ENCODE assay signal across 19 mouse cellular contexts in genomic region chrX:99438803-99439202, GRCm38 (mm10). TPM values are rescaled to one million over a fixed set of nuclear protein-coding genes. Genes with fewer than 3 reads are reported as not detected.
DNase-seq lines count a peak whose midpoint lies in the region; ATAC-seq and TF ChIP-seq lines count a peak whose summit lies in the region.
"Had no signal": no experiment of that assay in that cellular context is flagged by ENCODE, and none has a peak within 500 bp of the region (broad histone marks: within the 10 kb centered on the region; RNA-seq: fewer than 3 reads in every experiment).

No protein-coding gene starts in this region.

- no peaks in the 10 kb centered on the region for H3K4me1 ChIP-seq in hindbrain, postnatal 0 days (ENCODE audit: insufficient read depth, low read length)
- peaks cover 10% of the 10 kb centered on the region for H3K4me1 ChIP-seq in hindbrain, embryonic 12.5 days
- H3K4me1 ChIP-seq in lung, embryonic 14.5 days (ENCODE audit: insufficient read depth): no peaks in the 10 kb centered on the region

- H3K4me2 ChIP-seq in hindbrain, postnatal 0 days (ENCODE audit: low read depth, low read length): no peak overlapping the region
- H3K4me2 ChIP-seq in hindbrain, embryonic 12.5 days (replicated peaks): no peak overlapping the region
- no peak overlapping the region for H3K4me2 ChIP-seq in lung, embryonic 14.5 days
- H3K4me2 ChIP-seq: embryonic facial prominence, embryonic 13.5 days; forebrain, embryonic 15.5 days; heart, embryonic 12.5 days had no signal

- H3K4me3 ChIP-seq in hindbrain, postnatal 0 days (ENCODE audit: low read length): no peak overlapping the region
- H3K4me3 ChIP-seq in hindbrain, embryonic 12.5 days: no peak overlapping the region
- H3K4me3 ChIP-seq in lung, embryonic 14.5 days (ENCODE audit: low read depth, low read length): no peak overlapping the region
- H3K4me3 ChIP-seq: embryonic facial prominence, embryonic 13.5 days; forebrain, embryonic 15.5 days; heart, embryonic 12.5 days had no signal

- ATAC-seq in hindbrain, postnatal 0 days: no peak
- ATAC-seq in hindbrain, embryonic 12.5 days (ENCODE audit: low FRiP score): no peak
- ATAC-seq in lung, embryonic 14.5 days (ENCODE audit: insufficient read depth): no peak
- ATAC-seq: CD4-positive, CD25-positive, alpha-beta regulatory T cell, adult 4 months; forebrain, embryonic 15.5 days; hindbrain, embryonic 16.5 days had no signal

- no peak for TF ChIP-seq POLR2A in brain, embryonic 14.5 days (IDR thresholded peaks at IDR 0.05; ENCODE audit: borderline replicate concordance, extremely low read depth, insufficient read depth, insufficient read length, poor library complexity, severe bottlenecking)

- DNase-seq in cerebellum, postnatal 10 days: peak; percentile 32 to 54
- DNase-seq in cerebellum, adult 11 months: no peak
- DNase-seq in hindbrain, postnatal 0 days (ENCODE audit: low spot score): no peak
- peak; percentile 37 for DNase-seq in lung, embryonic 14.5 days
- DNase-seq in lung, postnatal 36 days: no peak
- peak; percentile 57 for DNase-seq in brain, embryonic 14.5 days (ENCODE audit: low read depth)
- no peak for DNase-seq in cerebellum, postnatal 36 days
- DNase-seq: adrenal gland, postnatal 10 days; B cell, adult 2 months; cerebellum, adult 2 months; gastrocnemius, postnatal 10 days; heart, postnatal 36 days had no signal

- no peak overlapping the region for H3K27ac ChIP-seq in hindbrain, postnatal 0 days
- H3K27ac ChIP-seq in hindbrain, embryonic 12.5 days: no peak overlapping the region
- H3K27ac ChIP-seq in lung, embryonic 14.5 days (ENCODE audit: low read depth): no peak overlapping the region
- H3K27ac ChIP-seq: embryonic facial prominence, embryonic 13.5 days; forebrain, embryonic 15.5 days had no signal

- no peaks in the 10 kb centered on the region for H3K36me3 ChIP-seq in hindbrain, postnatal 0 days (ENCODE audit: insufficient read depth, low read length)
- no peaks in the 10 kb centered on the region for H3K36me3 ChIP-seq in hindbrain, embryonic 12.5 days
- no peaks in the 10 kb centered on the region for H3K36me3 ChIP-seq in lung, embryonic 14.5 days (ENCODE audit: insufficient read depth)
- H3K36me3 ChIP-seq: embryonic facial prominence, embryonic 13.5 days; forebrain, embryonic 15.5 days; G1E; heart, embryonic 12.5 days had no signal

- peak; percentile 30; the same call in 1 of the 2 replicates for TF ChIP-seq CTCF in hindbrain, postnatal 0 days (IDR thresholded peaks at IDR 0.05; ENCODE audit: low read depth)
- peak; percentile 32; the same call in 1 of the 2 replicates for TF ChIP-seq CTCF in lung, embryonic 14.5 days (IDR thresholded peaks at IDR 0.05; ENCODE audit: low read depth)
- no peak for TF ChIP-seq CTCF in brain, embryonic 14.5 days (IDR thresholded peaks at IDR 0.05; ENCODE audit: borderline replicate concordance, extremely low read depth, insufficient read depth, insufficient read length)

- H3K9me3 ChIP-seq in hindbrain, postnatal 0 days (ENCODE audit: low read length): no peaks in the 10 kb centered on the region
- H3K9me3 ChIP-seq in hindbrain, embryonic 12.5 days (replicated peaks): no peaks in the 10 kb centered on the region
- H3K9me3 ChIP-seq in lung, embryonic 14.5 days (ENCODE audit: low read depth, low read length): no peaks in the 10 kb centered on the region
- H3K9me3 ChIP-seq: embryonic facial prominence, embryonic 13.5 days; forebrain, embryonic 15.5 days; G1E; heart, embryonic 12.5 days had no signal

- H3K9ac ChIP-seq in hindbrain, postnatal 0 days (replicated peaks; ENCODE audit: low read length): no peak overlapping the region
- H3K9ac ChIP-seq in hindbrain, embryonic 12.5 days: no peak overlapping the region
- no peak overlapping the region for H3K9ac ChIP-seq in lung, embryonic 14.5 days
- H3K9ac ChIP-seq: embryonic facial prominence, embryonic 13.5 days; forebrain, embryonic 15.5 days; heart, embryonic 12.5 days had no signal

- WGBS in hindbrain, postnatal 0 days: 55% methylated on average over 1 of the region's 1 CpGs
- 81% methylated on average over 1 of the region's 1 CpGs for WGBS in hindbrain, embryonic 12.5 days
- WGBS in lung, embryonic 14.5 days: 73% methylated on average over 1 of the region's 1 CpGs

- H3K27me3 ChIP-seq in hindbrain, postnatal 0 days (ENCODE audit: insufficient read depth, low read length): no peaks in the 10 kb centered on the region
- peaks cover 61% of the 10 kb centered on the region for H3K27me3 ChIP-seq in hindbrain, embryonic 12.5 days
- no peaks in the 10 kb centered on the region for H3K27me3 ChIP-seq in lung, embryonic 14.5 days (ENCODE audit: insufficient read depth, low read length)
- H3K27me3 ChIP-seq: forebrain, embryonic 15.5 days had no signal

RNA-seq across cellular contexts. Expression of gene Pja1, which starts 32.3 kb away (rescaled TPM):
- 194 and 216 TPM in 2 replicates for total RNA-seq in hindbrain, postnatal 0 days (2014; rRNA removed)
- polyA plus RNA-seq in hindbrain, postnatal 0 days (2015; fragmentation: Nextera tagmentation; extraction: Ambion mirVana): 335 and 344 TPM in 2 replicates
- polyA plus RNA-seq in hindbrain, embryonic 12.5 days (2016; fragmentation: Nextera tagmentation; extraction: Ambion mirVana): 248 and 274 TPM in 2 replicates
- 160 and 162 TPM in 2 replicates for polyA plus RNA-seq in lung, embryonic 14.5 days (2014; fragmentation: Nextera tagmentation; extraction: Ambion mirVana)
- polyA plus RNA-seq in brain, embryonic 14.5 days (2012; rRNA removed): 241 and 242 TPM in 2 replicates

Comparison
In these comparisons a context has a peak if more than half of its experiments do, and no peak if none do; other contexts are left out.
1. DNase-seq: peak in cerebellum, postnatal 10 days (2 of 2), lung, embryonic 14.5 days (single experiment) and brain, embryonic 14.5 days (single experiment); none in cerebellum, adult 11 months (single experiment), hindbrain, postnatal 0 days (single experiment), lung, postnatal 36 days (single experiment) and cerebellum, postnatal 36 days (0 of 2).